Mouse (Mus musculus): ENCODE measurements around the gene Arf5. TPM values are rescaled to one million over a fixed set of nuclear protein-coding genes. Genes with fewer than 3 reads are reported as not detected.

Arf5 gene
- total and polyA plus RNA-seq, 3 experiments: 92.8 to 292 TPM; not detected in 1

DNA sequence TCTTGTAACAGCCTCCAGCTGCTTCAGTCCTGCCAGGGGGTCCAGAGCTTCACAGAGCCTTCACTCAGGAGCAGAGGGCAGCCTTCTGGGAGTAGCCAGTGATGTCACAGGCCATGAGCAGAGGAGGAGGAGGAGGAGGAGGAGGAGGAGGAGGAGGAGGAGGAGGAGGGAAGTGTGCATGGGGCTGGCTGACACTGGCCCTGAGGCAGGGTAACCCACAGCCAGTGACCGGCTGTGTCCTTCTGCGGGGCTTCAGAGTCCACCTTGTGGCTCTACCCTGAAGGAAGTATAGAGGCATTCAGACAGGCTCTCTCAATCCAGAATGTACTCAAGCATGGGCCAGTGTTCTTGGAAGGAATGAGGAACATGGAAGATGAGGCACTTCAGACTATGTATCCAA is 25.9 kb downstream of the Arf5 start, which contains the start of gene Pax4:
Pax4 (minus strand) TSS at position 101 of the 400 bp plus-strand sequence.
- H3K27me3 ChIP-seq (ENCODE audit: control insufficient read depth in 1 of 2, insufficient read depth in 2 of 2, low read length in 2 of 2): peaks cover 8 to 11% of the 10 kb centered on the region in 2 experiments
- no peak for DNase-seq (ENCODE audit: low read depth, low spot score)
- TF ChIP-seq E2F4 (IDR thresholded peaks at IDR 0.05; ENCODE audit: borderline replicate concordance, low read depth, low read length) (no peak), GATA1 (IDR thresholded peaks at IDR 0.05; ENCODE audit: low read depth, low read length) (no peak), USF2 (IDR thresholded peaks at IDR 0.05; ENCODE audit: borderline replicate concordance in 1 of 2, insufficient read depth in 1 of 2, low read depth in 1 of 2, low read length in 2 of 2) (no peak), POLR2A (IDR thresholded peaks at IDR 0.05; ENCODE audit: control insufficient read depth in 1 of 2, insufficient read depth in 1 of 2, low read depth in 1 of 2, low read length in 2 of 2, poor library complexity in 1 of 2) (no peak), NRF1 (IDR thresholded peaks at IDR 0.05; ENCODE audit: insufficient read depth, low read depth, low read length, poor library complexity, severe bottlenecking) (no peak), TAL1 (IDR thresholded peaks at IDR 0.05; ENCODE audit: low read length) (no peak), KAT2A (conservative IDR thresholded peaks at IDR 0.05; ENCODE audit: low read depth, low read length) (no peak), MAX (IDR thresholded peaks at IDR 0.05; ENCODE audit: low read length) (no peak), CHD2 (IDR thresholded peaks at IDR 0.05; ENCODE audit: low read length) (no peak), TBP (IDR thresholded peaks at IDR 0.05; ENCODE audit: low read depth, low read length) (no peak), USF1 (IDR thresholded peaks at IDR 0.05; ENCODE audit: low read depth, low read length) (no peak), MAZ (IDR thresholded peaks at IDR 0.05; ENCODE audit: low read depth, low read length) (no peak), RCOR1 (IDR thresholded peaks at IDR 0.05; ENCODE audit: low read depth, low read length) (no peak), POLR2AphosphoS2 (IDR thresholded peaks at IDR 0.05; ENCODE audit: low read length) (no peak)

DNA sequence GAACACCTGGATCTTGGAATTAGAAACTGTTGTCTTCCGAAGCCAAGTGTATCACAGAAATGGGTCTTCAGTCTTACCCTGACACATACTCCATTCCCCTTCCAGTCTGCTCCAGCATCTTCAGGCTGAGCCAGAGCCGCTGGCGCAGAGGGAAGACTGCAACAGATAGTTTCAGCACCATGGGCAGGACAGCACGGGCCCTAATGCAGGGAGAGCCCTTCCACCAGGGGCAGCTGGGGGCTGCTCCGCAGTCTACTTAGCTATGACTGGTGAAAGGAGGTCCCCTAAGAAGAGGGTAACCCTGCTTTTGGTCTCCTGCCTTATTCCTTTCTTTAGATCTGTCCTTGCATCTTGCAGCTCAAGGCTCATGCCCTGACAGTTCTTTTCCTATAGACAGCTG is 27.1 kb downstream of the Arf5 start:
- no peak overlapping the region for H3K9ac ChIP-seq (ENCODE audit: control insufficient read depth, low read depth, low read length, poor library complexity, severe bottlenecking)
- H3K4me1 ChIP-seq (ENCODE audit: control insufficient read depth in 1 of 2, insufficient read depth in 2 of 2, low read length in 2 of 2): no peaks in the 10 kb centered on the region
- no peaks in the 10 kb centered on the region for H3K9me3 ChIP-seq (replicated peaks; ENCODE audit: insufficient read depth, low read length)
- H3K4me3 ChIP-seq (ENCODE audit: control insufficient read depth in 1 of 2, insufficient read depth in 1 of 2, low read depth in 2 of 2, low read length in 2 of 2): no peak overlapping the region
- TF ChIP-seq UBTF (IDR thresholded peaks at IDR 0.05; ENCODE audit: borderline replicate concordance, insufficient read depth, low read depth, low read length) (no peak), ETS1 (IDR thresholded peaks at IDR 0.05; ENCODE audit: low read depth, low read length) (no peak), MAFK (IDR thresholded peaks at IDR 0.05; ENCODE audit: borderline replicate concordance, low read depth, low read length) (no peak), TCF12 (IDR thresholded peaks at IDR 0.05; ENCODE audit: low read depth, low read length) (no peak), NELFE (IDR thresholded peaks at IDR 0.05; ENCODE audit: low read depth, low read length) (no peak)
- no peak overlapping the region for H3K27ac ChIP-seq (ENCODE audit: control insufficient read depth, low read depth, low read length)
- no peaks in the 10 kb centered on the region for H3K36me3 ChIP-seq (ENCODE audit: control insufficient read depth in 1 of 2, insufficient read depth in 2 of 2, low read length in 2 of 2)
- H3K79me2 ChIP-seq (ENCODE audit: control insufficient read depth, insufficient read depth, low read length, poor library complexity): no peaks in the 10 kb centered on the region
- H3K27me3 ChIP-seq (ENCODE audit: control insufficient read depth in 1 of 2, insufficient read depth in 2 of 2, low read length in 2 of 2): peaks cover 8 to 10% of the 10 kb centered on the region in 2 experiments
- DNase-seq (ENCODE audit: low read depth, low spot score): no peak

More for the DNA sequence above, 25.9 kb downstream of the Arf5 start, which contains the start of gene Pax4:
- no peaks in the 10 kb centered on the region for H3K36me3 ChIP-seq (ENCODE audit: control insufficient read depth in 1 of 2, insufficient read depth in 2 of 2, low read length in 2 of 2)
- H3K27ac ChIP-seq (ENCODE audit: control insufficient read depth, low read depth, low read length): no peak within 1 kb of the TSS
- H3K4me1 ChIP-seq (ENCODE audit: control insufficient read depth in 1 of 2, insufficient read depth in 2 of 2, low read length in 2 of 2): no peaks in the 10 kb centered on the region
- no peaks in the 10 kb centered on the region for H3K9me3 ChIP-seq (replicated peaks; ENCODE audit: insufficient read depth, low read length)
- no peak within 1 kb of the TSS for H3K4me3 ChIP-seq (ENCODE audit: control insufficient read depth in 1 of 2, insufficient read depth in 1 of 2, low read depth in 2 of 2, low read length in 2 of 2)
- H3K9ac ChIP-seq (ENCODE audit: control insufficient read depth, low read depth, low read length, poor library complexity, severe bottlenecking): no peak within 1 kb of the TSS
- no peaks in the 10 kb centered on the region for H3K79me2 ChIP-seq (ENCODE audit: control insufficient read depth, insufficient read depth, low read length, poor library complexity)

Measured in MEL (cell line).